Mouse (Mus musculus) cerebellum, adult 8-10 months (tissue): ENCODE data around the gene Zmynd8.
"Not testable (repeated sequence)": the region's sequence is repeated elsewhere in the genome, so short reads cannot be mapped to it uniquely, and the experiment has no call there.

Source experiments
- DNase-seq: peaks from one replicate; pipeline ENCODE4 v3.0.0; 2022

Gene Zmynd8

DNA sequence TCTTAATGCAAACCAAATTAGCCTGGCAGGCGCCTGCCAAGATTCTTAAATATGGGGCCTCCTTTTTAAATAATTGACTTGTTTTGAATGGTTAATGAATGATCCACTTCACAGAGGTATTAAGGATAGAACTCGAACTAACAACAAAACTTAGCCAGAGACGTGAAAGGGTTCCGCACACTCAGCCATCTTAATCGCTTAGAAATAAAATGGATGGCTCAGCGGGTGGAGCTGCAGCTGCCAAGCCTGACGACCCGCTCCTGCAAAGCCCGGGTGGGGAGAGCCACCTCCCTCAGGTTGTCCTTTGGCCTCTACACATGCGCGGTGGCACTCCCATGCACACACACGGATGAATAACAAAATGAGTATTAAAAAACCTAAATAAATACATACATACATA, 70.0 kb downstream of the Zmynd8 start:
- DNase-seq, result no peak

DNA sequence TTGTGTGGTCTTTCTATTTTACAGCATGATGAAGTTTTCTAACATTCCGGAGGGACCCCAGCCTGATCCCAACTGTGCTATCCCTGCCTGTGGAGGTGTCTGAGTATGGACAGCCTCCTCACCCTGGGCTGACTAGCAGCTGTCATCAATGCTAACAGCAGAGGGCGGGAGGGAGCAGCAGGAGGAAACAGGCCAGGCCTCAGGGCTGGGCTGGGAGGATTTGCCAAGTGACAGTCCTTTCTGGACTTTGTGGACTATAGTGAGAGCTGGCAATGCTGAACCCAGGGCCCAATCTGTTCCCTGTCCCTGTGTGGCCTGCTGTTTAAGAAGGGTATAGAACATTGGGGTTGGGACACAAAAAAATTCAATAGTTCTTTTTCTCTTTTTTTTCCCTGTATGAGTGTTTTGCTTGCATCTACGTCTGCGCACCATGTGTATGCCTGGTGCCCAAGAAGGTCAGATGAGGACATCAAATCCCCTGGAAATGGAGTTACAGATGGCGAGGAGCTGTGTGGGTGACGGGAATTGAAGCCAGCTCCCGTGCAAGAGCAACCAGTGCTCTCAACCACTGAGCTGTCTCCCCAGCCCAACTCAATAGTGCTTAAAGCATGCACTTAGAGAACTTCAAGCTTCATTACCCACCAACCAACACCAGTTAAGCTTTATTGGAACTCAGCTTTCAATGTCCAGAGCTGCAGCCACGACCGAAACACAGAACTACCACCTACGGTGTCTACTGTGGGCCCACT, 72.7 kb downstream of the Zmynd8 start:
- DNase-seq, result peak; percentile 94

DNA sequence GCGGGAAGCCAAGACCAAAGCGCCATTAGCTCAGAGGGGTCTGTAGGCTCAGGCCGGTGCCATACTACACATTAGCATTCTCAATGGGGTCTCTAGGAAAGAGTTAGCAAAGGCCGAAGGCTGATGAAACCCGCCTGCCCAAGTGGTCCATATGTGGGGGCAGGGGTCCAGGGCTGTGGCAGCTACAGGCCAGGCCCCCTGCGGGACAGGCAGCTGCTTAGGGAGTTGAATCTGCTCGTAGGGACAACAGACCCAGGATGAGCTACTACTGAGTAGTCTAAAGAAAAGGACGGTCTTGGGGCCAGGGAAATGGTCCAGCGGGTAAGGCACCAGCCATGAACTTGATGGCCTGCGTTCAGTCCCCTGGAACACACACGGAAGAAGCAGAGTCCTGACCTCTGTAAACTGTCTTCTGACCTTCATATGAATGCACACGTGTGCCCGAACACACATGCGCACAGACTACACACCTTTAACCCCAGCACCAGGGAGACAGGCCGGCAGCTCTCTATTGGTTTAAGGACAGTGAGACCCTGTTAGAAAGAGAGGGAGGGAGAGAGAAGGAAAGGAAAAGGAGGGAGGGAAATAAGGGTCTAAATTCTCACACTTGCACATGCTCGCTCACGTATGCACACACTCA, 73.4 kb downstream of the Zmynd8 start:
- no peak for DNase-seq

DNA sequence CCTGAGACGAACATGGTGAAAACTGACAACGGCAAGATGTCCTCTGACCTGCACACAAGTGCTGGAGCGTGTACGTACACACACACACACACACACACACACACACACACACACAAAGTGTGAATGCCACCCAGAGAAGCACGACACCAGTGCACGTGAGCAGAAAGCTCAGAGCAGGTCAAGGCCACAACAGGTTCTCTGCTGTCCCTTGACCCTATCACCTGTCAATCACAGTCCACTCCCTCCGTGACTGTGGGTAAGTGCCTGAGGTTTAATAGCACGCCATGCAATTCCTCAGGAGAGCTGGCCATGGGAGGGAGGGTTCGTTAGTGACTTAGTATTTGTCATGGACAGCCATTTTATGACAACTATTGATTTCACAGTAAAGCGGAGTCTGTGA, 74.0 kb downstream of the Zmynd8 start:
- DNase-seq, result no peak

DNA sequence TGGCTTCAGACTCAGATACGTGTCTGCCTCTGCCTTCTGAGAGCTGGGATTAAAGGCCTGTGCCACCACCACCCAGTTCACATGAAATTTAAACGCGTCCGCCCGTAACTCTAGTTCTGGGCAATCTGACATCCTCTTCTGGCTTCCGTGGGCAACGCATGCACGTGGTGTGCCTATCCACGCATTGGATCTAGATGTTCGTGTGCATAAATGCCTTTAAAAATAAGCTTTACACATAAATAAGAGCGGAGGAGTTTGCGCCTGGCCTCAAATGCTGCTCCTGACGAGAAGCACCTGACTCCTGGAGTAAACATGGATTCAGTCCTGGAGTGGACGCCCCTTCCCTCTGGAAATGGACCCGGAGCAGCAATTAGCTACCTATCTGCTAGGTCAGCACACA, 76.3 kb downstream of the Zmynd8 start:
- no peak for DNase-seq

DNA sequence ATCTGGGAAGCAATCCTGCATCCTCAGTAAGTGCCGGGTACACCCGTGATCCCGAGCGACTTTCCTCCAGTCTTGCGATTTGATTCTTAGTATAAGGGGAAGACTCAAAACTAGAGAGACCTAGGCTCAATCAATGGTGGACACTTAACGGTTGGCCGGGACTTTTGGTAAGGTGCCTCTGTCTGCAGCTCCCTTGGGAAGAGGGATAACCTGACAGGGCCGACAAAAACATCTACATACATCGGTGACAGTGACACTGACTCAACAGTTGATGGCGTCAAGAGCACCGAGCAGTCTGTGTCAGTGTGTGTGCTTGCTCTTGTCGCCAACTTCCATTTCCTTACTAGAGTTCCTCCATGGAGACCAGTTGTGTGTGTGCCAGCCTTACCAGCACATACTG, 77.1 kb downstream of the Zmynd8 start:
- no peak for DNase-seq

DNA sequence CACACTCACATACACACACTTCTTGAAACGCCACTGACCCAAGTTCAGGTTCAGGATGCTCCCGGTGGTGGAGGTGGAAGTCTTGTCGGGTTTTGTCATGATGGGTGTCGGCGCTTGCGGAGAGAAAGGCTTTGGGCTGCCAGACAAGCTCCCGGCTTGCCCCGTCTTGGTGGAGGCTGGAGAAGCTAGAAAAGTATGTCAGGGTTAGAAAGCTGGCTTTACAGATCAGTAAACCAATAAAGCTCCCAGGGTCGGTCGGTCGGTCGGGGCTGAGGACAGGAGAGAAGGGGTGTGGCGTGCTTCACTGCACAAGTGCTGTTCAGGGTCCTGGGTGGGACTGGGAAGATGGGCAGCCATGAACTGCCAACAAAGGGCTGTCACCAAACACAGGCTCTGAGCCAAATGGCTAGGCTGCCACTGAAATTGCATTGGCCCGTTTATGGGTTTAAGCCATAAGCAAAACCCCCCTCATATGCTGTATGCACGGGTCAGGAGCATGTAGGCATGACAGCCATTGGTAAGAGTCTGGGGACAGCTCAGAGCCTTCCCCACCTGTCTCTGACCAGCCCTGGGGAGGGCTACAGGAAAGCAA, 78.2 kb downstream of the Zmynd8 start:
- DNase-seq, result no peak

DNA sequence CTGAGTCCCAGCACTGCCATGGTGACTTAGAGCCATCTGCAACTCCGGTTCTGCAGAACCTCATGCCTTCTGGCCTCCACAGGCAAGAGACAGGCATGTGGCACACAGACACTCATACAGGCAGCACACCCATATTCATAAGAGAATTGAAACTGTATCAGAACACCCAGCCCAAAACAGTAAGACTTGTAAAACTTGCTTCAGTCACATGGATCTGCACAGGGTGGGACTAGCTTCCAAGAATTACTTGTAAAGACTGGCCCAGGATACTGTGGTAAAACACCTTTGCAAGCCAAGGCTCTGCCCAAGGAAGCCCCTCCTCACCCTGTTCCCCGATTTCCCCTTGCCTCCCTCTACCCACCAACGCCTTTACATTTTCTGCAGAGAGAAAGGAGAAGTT, 78.7 kb downstream of the Zmynd8 start:
- DNase-seq, result no peak

DNA sequence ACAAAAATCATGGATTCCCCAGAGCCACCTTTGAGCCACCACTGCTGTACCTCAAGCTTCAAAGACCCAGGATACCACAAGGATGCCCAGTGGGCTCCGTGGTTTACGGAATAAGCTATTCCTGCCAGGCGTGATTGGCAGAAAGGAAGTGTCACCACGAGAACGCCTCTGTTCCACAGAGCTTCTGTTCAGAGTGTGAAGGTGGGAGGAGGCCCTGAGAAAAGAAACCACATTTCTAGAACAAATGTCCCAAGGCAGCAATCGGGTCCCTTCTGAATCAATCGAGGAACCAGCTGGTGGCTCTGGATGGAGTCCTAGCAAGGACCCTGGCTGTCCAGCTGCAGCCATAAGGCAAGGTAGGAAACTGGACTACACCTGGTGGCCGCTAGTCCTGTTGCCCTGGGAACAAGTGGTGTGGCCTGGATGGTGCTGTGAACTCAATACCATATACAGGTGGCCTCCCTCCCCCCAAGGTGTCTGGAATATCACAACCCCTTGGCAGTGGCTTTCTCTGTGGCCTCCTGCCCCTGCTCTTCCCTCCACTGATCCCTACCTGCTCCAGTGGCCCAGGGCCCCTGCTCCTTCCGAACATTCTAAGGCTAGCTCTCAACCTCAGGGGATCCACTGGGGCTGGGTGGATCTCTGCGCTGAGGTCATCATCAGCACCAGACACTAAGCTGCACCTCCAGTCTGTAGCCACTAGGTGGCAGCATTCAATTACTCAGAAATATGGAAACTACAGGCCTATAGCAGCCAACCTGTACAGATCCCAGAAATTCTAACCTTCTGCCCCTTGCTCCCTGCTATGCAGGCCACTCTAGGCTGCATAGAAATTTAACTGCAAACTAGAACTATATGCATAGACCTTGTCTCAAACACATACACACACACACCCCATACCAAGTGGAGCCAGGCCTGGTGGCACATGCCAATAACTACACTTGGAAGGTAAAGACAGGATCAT, 79.5 kb downstream of the Zmynd8 start:
- DNase-seq, result peak; percentile 77

DNA sequence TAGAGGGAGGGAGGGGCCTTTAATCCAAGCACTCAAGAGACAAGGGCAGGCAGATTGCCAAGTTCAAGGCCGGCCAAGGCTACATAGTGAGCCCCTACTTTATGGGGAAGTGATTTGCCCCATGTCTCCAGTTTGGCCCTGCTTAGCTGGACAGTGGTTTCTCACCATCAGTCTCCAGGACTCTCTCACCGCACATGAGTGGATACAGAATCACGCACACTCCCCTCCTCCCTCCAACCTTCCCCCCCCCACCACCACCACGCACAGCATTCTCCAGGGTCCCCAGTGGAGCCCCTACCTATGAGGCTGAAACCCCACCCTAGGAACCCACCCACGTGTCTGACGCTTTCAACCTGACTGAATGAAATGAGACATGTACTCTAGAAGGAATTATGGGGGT, 80.2 kb downstream of the Zmynd8 start:
- no peak for DNase-seq

DNA sequence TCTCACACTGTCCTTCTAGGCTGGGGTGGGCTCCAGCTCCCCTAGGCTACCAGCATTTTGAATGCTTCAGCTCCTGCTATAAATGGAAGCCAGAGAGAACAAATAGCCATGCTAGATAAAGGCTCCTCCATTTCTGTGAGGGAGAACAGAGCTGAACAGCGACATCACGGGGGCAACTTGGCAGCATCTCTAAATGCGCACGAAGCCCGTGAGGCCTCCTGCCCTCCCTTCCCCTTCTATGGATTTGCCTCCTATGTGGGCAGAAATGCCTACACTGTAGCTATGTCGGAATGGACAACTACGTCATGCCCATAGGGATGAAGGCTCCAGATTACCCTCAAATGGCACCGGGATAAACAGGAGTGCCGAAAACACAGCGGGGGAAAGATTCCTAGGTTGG, 81.4 kb downstream of the Zmynd8 start:
- no peak for DNase-seq

DNA sequence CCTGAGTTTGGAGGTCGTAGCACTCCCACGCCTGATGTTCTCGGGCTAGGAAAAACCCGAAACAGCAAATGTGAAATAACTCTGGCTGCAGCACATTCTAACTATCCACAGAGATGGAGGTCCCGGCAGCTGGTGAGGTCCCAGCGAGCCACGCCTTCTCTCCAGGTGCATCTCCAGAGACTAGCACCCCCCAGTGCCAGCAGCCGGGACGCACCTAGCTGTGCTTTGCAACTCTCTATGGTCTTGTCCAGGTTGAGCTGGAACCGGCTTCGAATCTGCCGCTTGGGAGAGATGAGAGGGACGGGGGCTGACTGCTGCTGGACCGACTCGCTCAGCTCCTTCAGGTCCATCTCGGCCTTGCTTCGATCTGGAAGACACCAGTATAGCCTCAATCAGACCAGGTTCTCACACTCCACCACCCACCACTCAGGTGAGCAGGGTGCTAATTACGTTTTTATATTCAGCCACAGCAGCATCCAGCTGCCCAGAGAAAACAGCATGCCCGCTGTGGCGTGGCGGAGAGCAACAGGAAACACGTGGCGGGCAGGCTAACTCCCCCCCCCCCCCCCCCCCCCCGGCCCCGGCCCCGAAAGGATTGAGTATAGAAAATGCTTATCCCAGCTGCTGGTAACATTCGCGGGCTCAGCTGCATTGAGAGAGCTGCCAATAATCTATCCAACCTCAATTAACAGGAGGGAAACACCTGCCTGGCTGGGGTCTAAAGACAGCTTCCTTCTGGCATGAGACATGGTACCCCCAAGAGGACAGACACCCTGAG, 83.5 kb downstream of the Zmynd8 start:
- DNase-seq, result no peak

DNA sequence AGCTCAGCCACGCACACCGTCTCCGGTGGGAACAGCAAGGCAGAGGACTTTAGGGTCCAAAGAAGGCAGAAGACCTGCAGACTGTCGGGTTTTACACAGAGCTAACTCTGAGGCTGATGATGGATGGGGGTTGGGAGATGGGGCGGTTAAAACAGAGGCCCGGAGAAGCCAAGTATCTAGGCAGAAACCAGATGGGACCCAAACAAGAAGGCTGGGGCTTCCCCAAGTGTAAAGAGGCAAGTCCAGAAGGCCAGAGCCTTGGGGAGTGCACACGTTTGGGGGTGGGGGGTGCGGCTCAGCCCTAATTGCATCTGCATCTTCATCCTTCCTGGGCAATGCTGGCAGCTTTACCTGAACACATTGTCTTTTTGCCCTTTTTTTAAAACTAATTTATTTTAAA, 85.9 kb downstream of the Zmynd8 start:
- no peak for DNase-seq

DNA sequence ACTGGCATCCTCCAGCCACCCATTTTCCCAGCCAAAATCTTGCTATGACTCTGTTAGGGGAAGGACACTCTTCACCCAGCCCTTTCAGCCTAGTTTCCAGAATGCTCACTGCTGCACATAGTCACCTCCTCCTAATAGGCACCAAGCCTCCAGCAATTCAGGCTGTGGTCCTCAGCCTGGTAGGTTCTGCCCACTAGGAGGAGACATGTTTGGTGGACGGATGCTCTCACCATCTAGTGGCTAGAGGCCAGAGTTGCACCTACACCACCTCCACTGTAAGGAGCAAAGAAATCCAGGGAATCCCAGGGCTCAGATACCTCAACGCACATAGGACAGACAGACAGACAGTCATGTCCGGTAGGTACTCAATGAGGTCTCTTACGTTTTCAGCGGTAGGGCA, 87.3 kb downstream of the Zmynd8 start:
- peak; percentile 54 for DNase-seq

DNA sequence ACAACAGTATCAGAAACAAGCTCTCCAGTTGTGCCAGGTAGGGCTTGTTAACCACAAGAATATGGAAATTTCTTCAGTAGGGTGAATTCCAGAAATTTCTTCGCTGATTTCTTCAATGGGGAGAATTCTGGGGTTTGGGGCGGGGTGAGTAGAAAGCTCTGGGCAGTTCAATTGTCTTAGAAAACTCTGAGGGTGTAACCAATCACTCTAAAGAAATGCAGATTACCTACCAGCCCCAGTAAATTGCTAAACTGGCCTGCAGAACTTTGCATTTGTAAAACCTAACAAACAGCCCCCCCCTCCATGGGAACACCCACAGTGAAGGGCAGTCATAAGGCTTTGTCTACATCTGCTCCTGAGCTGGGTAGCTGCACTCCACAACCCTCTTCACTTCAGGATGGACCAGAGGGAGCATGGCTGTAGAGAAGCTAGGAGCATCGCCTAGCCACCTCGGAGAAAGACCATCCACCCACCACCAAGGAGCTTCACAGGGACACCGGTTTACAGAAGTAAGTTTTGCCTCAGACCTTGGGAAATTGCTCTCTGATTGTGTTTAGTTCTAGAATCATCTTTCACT, 88.8 kb downstream of the Zmynd8 start:
- no peak for DNase-seq

DNA sequence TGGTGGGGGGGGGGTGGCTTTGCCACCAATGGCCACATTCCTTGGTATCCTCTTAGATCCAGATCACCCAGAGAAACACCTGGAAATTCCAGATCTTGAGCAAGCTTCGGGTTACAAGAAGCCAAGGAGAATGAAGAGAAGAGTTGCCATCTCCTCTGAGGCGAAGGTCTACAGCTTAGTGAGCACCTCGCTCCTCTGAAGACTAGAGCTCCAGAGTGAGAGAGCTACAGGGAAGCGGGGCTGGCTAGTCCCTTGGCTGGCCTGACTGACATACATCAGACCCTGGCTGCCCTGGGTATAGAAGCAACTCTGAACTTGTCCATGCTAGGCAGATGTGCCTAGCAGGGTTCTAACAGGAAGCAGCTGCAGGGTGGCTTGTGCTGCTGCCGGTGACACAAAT, 89.7 kb downstream of the Zmynd8 start:
- no peak for DNase-seq

DNA sequence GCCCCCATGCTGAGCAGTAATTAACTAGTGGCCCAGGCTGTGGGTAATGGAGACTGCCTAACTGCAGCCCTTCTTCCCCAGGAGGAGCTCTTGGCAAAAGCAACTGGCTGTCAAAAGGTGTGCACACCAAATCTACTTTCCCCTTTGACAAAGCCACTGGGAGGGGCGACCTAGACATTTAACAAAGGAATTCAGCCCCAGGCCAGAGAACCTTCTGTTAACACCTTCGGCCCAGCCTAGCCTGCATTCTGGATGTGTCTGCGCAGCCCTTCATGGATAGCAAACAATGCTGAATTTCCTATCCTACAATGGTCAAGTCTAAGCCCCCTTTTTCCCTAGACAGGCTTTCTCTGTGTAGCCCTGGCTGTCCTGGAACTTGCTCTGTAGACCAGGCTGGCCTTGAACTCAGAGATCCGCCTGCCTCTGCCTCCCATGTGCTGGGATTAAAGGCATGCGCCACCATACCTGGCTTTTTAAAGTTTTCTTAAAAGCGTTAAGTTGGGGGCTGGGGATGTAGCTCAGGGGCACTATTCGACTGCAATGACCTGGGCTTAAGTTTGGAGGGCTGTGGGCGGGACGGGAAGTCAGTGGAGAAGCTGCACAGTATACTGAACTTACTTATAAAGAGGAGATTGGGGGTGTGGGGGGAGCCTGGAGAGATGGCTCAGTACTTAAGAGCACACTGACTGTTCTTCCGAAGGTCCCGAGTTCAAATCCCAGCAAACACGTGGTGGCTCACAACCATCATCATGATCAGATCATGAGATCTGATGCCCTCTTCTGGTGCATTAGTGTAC, 90.4 kb downstream of the Zmynd8 start:
- DNase-seq, result no peak

DNA sequence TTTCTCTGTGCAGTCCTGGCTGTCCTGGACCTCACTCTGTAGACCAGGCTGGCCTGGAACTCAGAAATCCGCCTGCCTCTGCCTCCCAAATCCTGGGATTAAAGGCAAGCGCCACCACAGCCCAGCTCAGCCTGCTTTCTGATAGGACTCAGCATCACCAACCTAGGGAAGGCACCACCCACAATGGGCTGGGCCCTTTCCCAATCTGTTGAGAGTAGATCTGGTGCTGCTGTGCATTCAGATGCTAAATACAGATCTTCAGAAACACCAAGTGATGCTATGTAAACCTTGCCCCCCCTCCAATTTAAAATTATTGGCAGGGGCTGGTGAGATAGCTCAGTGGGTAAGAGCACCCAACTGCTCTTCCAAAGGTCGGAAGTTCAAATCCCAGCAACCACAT, 98.6 kb downstream of the Zmynd8 start:
- not testable (repeated sequence) for DNase-seq

DNA sequence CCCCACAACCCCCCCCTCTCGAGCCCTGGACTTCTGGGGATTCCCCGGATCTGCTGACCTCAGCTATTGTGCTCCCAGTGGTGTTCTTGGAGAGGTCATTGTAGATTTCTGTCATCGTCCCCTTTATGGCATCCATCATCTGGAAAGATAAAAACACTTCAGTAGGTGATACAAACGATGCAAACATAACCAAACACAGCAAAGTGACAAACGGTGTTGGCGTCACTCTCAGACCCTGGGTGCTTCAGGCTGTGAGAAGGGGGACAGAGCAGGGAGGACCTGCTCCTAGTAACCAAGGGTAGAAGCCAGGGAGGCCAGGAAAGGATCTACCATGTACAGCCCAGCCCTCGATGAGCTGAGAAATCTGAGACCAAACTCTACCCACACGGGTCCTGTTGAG, 100.9 kb downstream of the Zmynd8 start:
- DNase-seq, result no peak

DNA sequence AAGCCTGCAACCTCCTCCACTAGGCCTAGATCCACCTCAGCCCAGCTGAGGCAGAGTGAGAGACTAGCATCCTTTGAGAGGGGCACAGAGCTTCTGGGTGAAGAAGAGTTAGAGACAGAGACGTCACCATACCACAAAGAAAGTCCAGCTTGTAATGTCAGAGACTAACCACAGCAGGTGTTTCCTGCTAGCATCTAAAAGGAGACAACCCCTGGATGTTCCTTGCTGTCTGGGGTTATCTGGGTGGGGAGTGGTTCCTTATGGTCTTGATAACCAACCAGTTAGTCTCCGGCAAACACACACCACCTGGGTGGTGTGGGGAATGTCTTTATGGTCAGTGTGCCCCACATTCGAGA, 105.6 kb downstream of the Zmynd8 start:
- DNase-seq, result no peak
